In the genomic region with DNA sequence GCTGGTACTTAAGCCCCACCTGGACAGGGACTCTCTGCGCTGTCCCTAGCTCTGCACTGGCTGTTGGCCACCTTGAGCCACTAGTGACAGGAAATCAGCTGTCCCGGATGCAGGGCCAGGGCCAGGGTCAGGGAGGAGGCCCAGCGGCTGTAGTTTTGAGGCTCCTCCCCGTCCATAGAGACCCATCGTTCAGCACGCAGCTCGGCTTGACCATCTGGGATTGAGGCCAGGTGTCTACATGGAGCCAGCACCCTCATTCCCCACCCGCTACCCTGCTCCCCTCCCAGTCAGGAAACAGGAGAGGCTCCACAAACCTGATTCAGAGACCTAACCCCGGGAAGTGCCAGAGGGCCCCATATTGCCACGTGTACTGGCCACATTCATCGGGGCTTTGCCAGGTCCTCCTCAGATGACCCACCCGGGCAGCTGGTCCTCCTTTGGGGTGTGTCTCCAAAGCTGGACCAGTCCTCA, we compare ENCODE assay signal across 9 mouse cellular contexts. TPM values are rescaled to one million over a fixed set of nuclear protein-coding genes. Genes with fewer than 3 reads are reported as not detected.
DNase-seq lines count a peak whose midpoint lies in the region; ATAC-seq and TF ChIP-seq lines count a peak whose summit lies in the region.
"Had no signal": no experiment of that assay in that cellular context is flagged by ENCODE, and none has a peak within 500 bp of the region (broad histone marks: within the 10 kb centered on the region; RNA-seq: fewer than 3 reads in every experiment).

No protein-coding gene starts in this region.

- no peak overlapping the region for H3K9ac ChIP-seq in liver, postnatal 0 days (replicated peaks)
- no peak overlapping the region for H3K9ac ChIP-seq in heart, adult 2 months (ENCODE audit: low read depth, low read length)
- no peak overlapping the region for H3K9ac ChIP-seq in stomach, embryonic 15.5 days

- intact Hi-C loops in heart, adult 2 months (cut with DNase I), result loop anchor here (5.0 kb wide), 1 partner anchor 36 kb away; no protein-coding TSS in a partner anchor

- no peaks in the 10 kb centered on the region for H3K9me3 ChIP-seq in liver, postnatal 0 days (ENCODE audit: low read length)
- H3K9me3 ChIP-seq in stomach, embryonic 15.5 days, result no peaks in the 10 kb centered on the region

- peak; percentile 35 for DNase-seq in liver, postnatal 0 days
- no peak for DNase-seq in liver
- peak; percentile 83 to 89 for DNase-seq in heart, adult 2 months
- peak; percentile 69 to 85 for DNase-seq in kidney, postnatal 25 days
- DNase-seq in retina, embryonic 14.5 days (ENCODE audit: low spot score), result no peak
- no peak for DNase-seq in layer of hippocampus, postnatal 14 days (ENCODE audit: low spot score in 2 of 2)

- no peaks in the 10 kb centered on the region for H3K27me3 ChIP-seq in liver, postnatal 0 days (ENCODE audit: insufficient read depth, low read length)
- H3K27me3 ChIP-seq in heart, adult 2 months (ENCODE audit: control insufficient read depth, insufficient read depth, low read length), result no peaks in the 10 kb centered on the region
- no peaks in the 10 kb centered on the region for H3K27me3 ChIP-seq in stomach, embryonic 15.5 days (replicated peaks)

- no peak overlapping the region for H3K4me2 ChIP-seq in liver, postnatal 0 days (ENCODE audit: low read depth, low read length)
- no peak overlapping the region for H3K4me2 ChIP-seq in stomach, embryonic 15.5 days

- WGBS in liver, postnatal 0 days (ENCODE audit: insufficient replicate concordance), result 61% methylated on average over 12 of the region's 12 CpGs
- 9% methylated on average over 12 of the region's 12 CpGs for WGBS in heart, adult 2 months
- 42% methylated on average over 12 of the region's 12 CpGs for WGBS in stomach, embryonic 15.5 days

- no peaks in the 10 kb centered on the region for H3K36me3 ChIP-seq in liver, postnatal 0 days (replicated peaks; ENCODE audit: insufficient read depth, low read length)
- no peaks in the 10 kb centered on the region for H3K36me3 ChIP-seq in heart, adult 2 months (ENCODE audit: control insufficient read depth, insufficient read depth, low read length)
- no peaks in the 10 kb centered on the region for H3K36me3 ChIP-seq in stomach, embryonic 15.5 days

- H3K4me3 ChIP-seq in liver, postnatal 0 days (ENCODE audit: low read depth, low read length), result no peak overlapping the region
- peak overlapping the region; percentile 9; the same call in 1 of the 2 replicates for H3K4me3 ChIP-seq in heart, adult 2 months
- no peak overlapping the region for H3K4me3 ChIP-seq in stomach, embryonic 15.5 days (replicated peaks)

- no peak for TF ChIP-seq CTCF in liver, postnatal 0 days (IDR thresholded peaks at IDR 0.05; ENCODE audit: low read depth)
- no peak for TF ChIP-seq CTCF in heart, adult 2 months (IDR thresholded peaks at IDR 0.05)

- no peak for ATAC-seq in liver, postnatal 0 days
- ATAC-seq in stomach, embryonic 15.5 days (ENCODE audit: insufficient read depth, low FRiP score, low read depth), result 0 out of 2 replicates have a peak, but pooled peaks have one; percentile 16
- no peak for ATAC-seq in inflammation-experienced regulatory T-cells, adult 6 months
- ATAC-seq: forebrain, embryonic 16.5 days had no signal

- H3K79me2 ChIP-seq in heart, adult 2 months (replicated peaks; ENCODE audit: control insufficient read depth, insufficient read depth, low read length), result no peaks in the 10 kb centered on the region

- TF ChIP-seq EP300 in liver, postnatal 0 days (IDR thresholded peaks at IDR 0.05; ENCODE audit: low read depth), result no peak
- peak; percentile 76; the same call in 1 of the 2 replicates for TF ChIP-seq EP300 in heart, adult 2 months (IDR thresholded peaks at IDR 0.05; ENCODE audit: insufficient read depth, low read depth, low read length)

- peaks cover 13% of the 10 kb centered on the region; the same call in 1 of the 2 replicates for H3K4me1 ChIP-seq in liver, postnatal 0 days (ENCODE audit: insufficient read depth)
- peaks cover 17% of the 10 kb centered on the region for H3K4me1 ChIP-seq in heart, adult 2 months (ENCODE audit: control insufficient read depth, insufficient read depth, low read length)
- H3K4me1 ChIP-seq in stomach, embryonic 15.5 days, result peaks cover 49% of the 10 kb centered on the region

- no peak overlapping the region for H3K27ac ChIP-seq in liver, postnatal 0 days (ENCODE audit: low read depth)
- H3K27ac ChIP-seq in heart, adult 2 months, result peak overlapping the region; percentile 75
- H3K27ac ChIP-seq in stomach, embryonic 15.5 days, result peak overlapping the region; percentile 41; the same call in 1 of the 2 replicates

- peak; percentile 52; the same call in 1 of the 2 replicates for TF ChIP-seq POLR2A in heart, adult 2 months (IDR thresholded peaks at IDR 0.05; ENCODE audit: insufficient read depth, low read depth, low read length)

RNA-seq across cellular contexts. Expression of a gene that starts 54.5 kb away (rescaled TPM):
- 2.2 TPM in 2 replicates for polyA plus RNA-seq in liver, postnatal 0 days (2015; fragmentation: Nextera tagmentation; extraction: Ambion mirVana)
- 1 to 10 TPM; 1.1 to 1.3 TPM for total RNA-seq in heart, adult 2 months (2021)
- polyA plus RNA-seq in heart, adult 2 months (2012; rRNA removed), result 2.5 and 2.6 TPM in 2 replicates
- 5.1 and 5.3 TPM in 2 replicates for polyA plus RNA-seq in stomach, embryonic 15.5 days (2015; fragmentation: Nextera tagmentation; extraction: Ambion mirVana)
- polyA plus RNA-seq in inflammation-experienced regulatory T-cells, adult 6 months (2017; shearing (Covaris generic)), result 1 to 10 TPM in 2 of 3 experiments, under 1 TPM in 1; 0.79 to 2.1 (median 1.7) TPM
- total RNA-seq in layer of hippocampus, postnatal 14 days (2021), result 10 to 100 TPM; 13.5 to 14.1 TPM

RNA-seq across cellular contexts. Expression of a gene that starts 54.6 kb away (rescaled TPM):
- polyA plus RNA-seq in liver, postnatal 0 days (2015; fragmentation: Nextera tagmentation; extraction: Ambion mirVana), result 111 and 118 TPM in 2 replicates
- total RNA-seq in heart, adult 2 months (2021), result 10 to 100 TPM; 67.6 to 74.7 TPM
- 54.7 and 102 TPM in 2 replicates for polyA plus RNA-seq in heart, adult 2 months (2012; rRNA removed)
- polyA plus RNA-seq in stomach, embryonic 15.5 days (2015; fragmentation: Nextera tagmentation; extraction: Ambion mirVana), result 175 and 179 TPM in 2 replicates
- 100 to 1,000 TPM; 101 to 140 (median 102) TPM for polyA plus RNA-seq in inflammation-experienced regulatory T-cells, adult 6 months (2017; shearing (Covaris generic))
- 10 to 100 TPM; 60.7 to 66.3 TPM for total RNA-seq in layer of hippocampus, postnatal 14 days (2021)

Comparison
In these comparisons a context has a peak if more than half of its experiments do, and no peak if none do; other contexts are left out.
1. DNase-seq: peak in liver, postnatal 0 days (single experiment), heart, adult 2 months (2 of 2) and kidney, postnatal 25 days (2 of 2); none in liver (single experiment), retina, embryonic 14.5 days (single experiment) and layer of hippocampus, postnatal 14 days (0 of 2).